22 mouse cellular contexts compared by ENCODE assay signal in genomic region chr17:15432036-15432435, GRCm38 (mm10). TPM values are rescaled to one million over a fixed set of nuclear protein-coding genes. Genes with fewer than 3 reads are reported as not detected.
DNase-seq lines count a peak whose midpoint lies in the region; ATAC-seq and TF ChIP-seq lines count a peak whose summit lies in the region.
"Had no signal": no experiment of that assay in that cellular context is flagged by ENCODE, and none has a peak within 500 bp of the region (broad histone marks: within the 10 kb centered on the region; RNA-seq: fewer than 3 reads in every experiment).

No protein-coding gene starts in this region.

- no peak overlapping the region for H3K4me3 ChIP-seq in ES-E14 (ENCODE audit: insufficient read depth in 1 of 2, low read depth in 1 of 2, low read length in 2 of 2, poor library complexity in 1 of 2, severe bottlenecking in 1 of 2)
- H3K4me3 ChIP-seq: embryonic facial prominence, embryonic 10.5 days; embryonic facial prominence, embryonic 12.5 days; forebrain, embryonic 12.5 days; forebrain, embryonic 15.5 days had no signal

- no peaks in the 10 kb centered on the region for H3K9me3 ChIP-seq in ES-E14 (ENCODE audit: control insufficient read depth, insufficient read depth, low read depth, low read length)
- H3K9me3 ChIP-seq: embryonic facial prominence, embryonic 10.5 days; embryonic facial prominence, embryonic 12.5 days; forebrain, embryonic 12.5 days; forebrain, embryonic 15.5 days; G1E had no signal

- in situ Hi-C loops in ES-E14 (cut with MboI; ENCODE audit: low sequenced_read_pairs in 2 of 2, unreplicated experiment in 2 of 2): no loop called here

- no peak for ATAC-seq in granulocyte monocyte progenitor cell, adult 5-6 weeks (replicated peaks; ENCODE audit: poor library complexity, severe bottlenecking)
- ATAC-seq: activated CD4-positive, CD25-positive, alpha-beta regulatory T cell, adult 4 months; Patski had no signal

- peak; percentile 81 for DNase-seq in heart, adult 11 months
- DNase-seq in heart, postnatal 10 days: no peak
- peak; percentile 16 for DNase-seq in ES-E14 (ENCODE audit: low read depth, low spot score)
- peak; percentile 46 for DNase-seq in R1 (ENCODE audit: low read depth, low spot score)
- DNase-seq in thymus, postnatal 0 days (ENCODE audit: low spot score): no peak
- DNase-seq: adrenal gland, adult 8-10 months; adrenal gland, postnatal 14 days; adrenal gland, postnatal 36 days; cerebellum, adult 11-12 months; cerebellum, adult 2 months; cerebellum, adult 9-10 months; cerebellum, postnatal 10 days; cerebellum, postnatal 25 days; forebrain, postnatal 0 days had no signal

- H3K4me1 ChIP-seq in ES-E14 (ENCODE audit: control insufficient read depth in 2 of 2, insufficient read depth in 2 of 2, low read length in 2 of 2, poor library complexity in 1 of 2): no peaks in the 10 kb centered on the region
- H3K4me1 ChIP-seq: embryonic facial prominence, embryonic 10.5 days; embryonic facial prominence, embryonic 12.5 days; forebrain, embryonic 12.5 days; forebrain, embryonic 15.5 days had no signal

- intact Hi-C loops in heart, postnatal 10 days (cut with DNase I): no loop called here

- H3K36me3 ChIP-seq in ES-E14 (ENCODE audit: control insufficient read depth, insufficient read depth, low read length, poor library complexity, severe bottlenecking): no peaks in the 10 kb centered on the region

- H3K27ac ChIP-seq in ES-E14 (ENCODE audit: insufficient read depth, low read depth, low read length, poor library complexity, severe bottlenecking): no peak overlapping the region
- H3K27ac ChIP-seq: embryonic facial prominence, embryonic 10.5 days; embryonic facial prominence, embryonic 12.5 days; forebrain, embryonic 12.5 days; forebrain, embryonic 15.5 days had no signal

- H3K9ac ChIP-seq in ES-E14 (ENCODE audit: insufficient read depth, low read depth, low read length, poor library complexity, severe bottlenecking): no peak overlapping the region
- H3K9ac ChIP-seq: embryonic facial prominence, embryonic 12.5 days; forebrain, embryonic 12.5 days; forebrain, embryonic 15.5 days; forebrain, postnatal 0 days had no signal

TF ChIP-seq in ES-E14, 5 proteins besides CTCF, POLR2A, EP300 and RAD21:
- TF ChIP-seq ZNF384 (IDR thresholded peaks at IDR 0.05; ENCODE audit: low read depth, low read length): no peak
- no peak for TF ChIP-seq ZC3H11A (IDR thresholded peaks at IDR 0.05; ENCODE audit: borderline replicate concordance, low read depth, low read length)
TF ChIP-seq in ES-E14: peak in this region for 0.

RNA-seq across cellular contexts. Expression of gene Fam120b, which starts 36.0 kb away (rescaled TPM):
- 10 to 100 TPM; 10.8 to 11.5 TPM for total RNA-seq in heart, postnatal 10 days (2021)
- total RNA-seq in ES-E14 (2012; rRNA removed): 7.1 and 9.2 TPM in 2 replicates
- 16.2 and 17.2 TPM in 2 replicates for polyA plus RNA-seq in thymus, postnatal 0 days (2015; fragmentation: Nextera tagmentation; extraction: Ambion mirVana)
- total RNA-seq in granulocyte monocyte progenitor cell, adult 5-6 weeks (2014; fragmentation: Nextera tagmentation): 11.0 and 16.5 TPM in 2 replicates
- 11.1 and 12.4 TPM in 2 replicates for total RNA-seq in granulocyte monocyte progenitor cell, adult 5-6 weeks (2017)

RNA-seq across cellular contexts. Expression of gene Dll1, which starts 55.4 kb away (rescaled TPM):
- total RNA-seq in heart, postnatal 10 days (2021): 1 to 10 TPM; 8.4 to 8.5 TPM
- 13.8 and 42.4 TPM in 2 replicates for total RNA-seq in ES-E14 (2012; rRNA removed)
- polyA plus RNA-seq in thymus, postnatal 0 days (2015; fragmentation: Nextera tagmentation; extraction: Ambion mirVana): 4.2 and 4.7 TPM in 2 replicates
- not detected in 2 replicates for total RNA-seq in granulocyte monocyte progenitor cell, adult 5-6 weeks (2014; fragmentation: Nextera tagmentation)
- total RNA-seq in granulocyte monocyte progenitor cell, adult 5-6 weeks (2017): 0.26 TPM in 1 of 2 replicates, not detected in the other
- total RNA-seq: G1E had no signal
- polyA plus RNA-seq: G1E had no signal

Comparison
In these comparisons a context has a peak if more than half of its experiments do, and no peak if none do; other contexts are left out.
1. DNase-seq: peak in heart, adult 11 months (single experiment), ES-E14 (single experiment) and R1 (single experiment); none in heart, postnatal 10 days (0 of 2) and thymus, postnatal 0 days (single experiment).
2. RNA of gene Dll1, which starts 55.4 kb away (total RNA-seq): 13.8 to 42.4 TPM in ES-E14 and 8.4 to 8.5 TPM in heart, postnatal 10 days; 0.26 TPM in granulocyte monocyte progenitor cell, adult 5-6 weeks; every median in the first group is over 4 times any median in the second.